Mouse (Mus musculus): ENCODE data around the gene Gramd1a. TPM values are rescaled to one million over a fixed set of nuclear protein-coding genes. Genes with fewer than 3 reads are reported as not detected.

The Gramd1a gene
- polyA plus RNA-seq, 1 experiment from 2014 or later: 41.4 TPM

GRCm38 (mm10) chr7:31118486-31118885 lies 37.2 kb downstream of the Gramd1a start:
- peak overlapping the region; percentile 68 for H3K27ac ChIP-seq
- H3K36me3 ChIP-seq: no peaks in the 10 kb centered on the region
- H3K4me2 ChIP-seq: no peak overlapping the region
- no peaks in the 10 kb centered on the region for H3K9me3 ChIP-seq (replicated peaks)
- H3K4me1 ChIP-seq (replicated peaks): peaks cover 29% of the 10 kb centered on the region
- H3K4me3 ChIP-seq: no peak overlapping the region
- H3K9ac ChIP-seq: no peak overlapping the region
- no peaks in the 10 kb centered on the region for H3K27me3 ChIP-seq
- ATAC-seq (replicated peaks; ENCODE audit: insufficient number of reproducible peaks, insufficient read depth, low FRiP score, low read depth): peak; percentile 9; the same call in 1 of the 2 replicates
- 54% methylated on average over 7 of the region's 7 CpGs for WGBS

- H3K4me1 ChIP-seq (replicated peaks): peaks cover 29% of the 10 kb centered on the region
- H3K27ac ChIP-seq: no peak overlapping the region
- H3K4me3 ChIP-seq: no peak overlapping the region
- H3K4me2 ChIP-seq: no peak overlapping the region
- WGBS: 85% methylated on average over 11 of the region's 11 CpGs
- no peaks in the 10 kb centered on the region for H3K27me3 ChIP-seq
- no peaks in the 10 kb centered on the region for H3K9me3 ChIP-seq (replicated peaks)
- no peak for ATAC-seq (replicated peaks; ENCODE audit: insufficient number of reproducible peaks, insufficient read depth, low FRiP score, low read depth)
- H3K36me3 ChIP-seq: no peaks in the 10 kb centered on the region
- no peak overlapping the region for H3K9ac ChIP-seq
Measured at GRCm38 (mm10) chr7:31117465-31117864, 38.2 kb downstream of the Gramd1a start.

- Histone ChIP-seq H3K9ac (no peak overlapping the region), H3K27me3 (no peaks in the 10 kb centered on the region), H3K4me3 (no peak overlapping the region), H3K27ac (no peak overlapping the region), H3K9me3 (replicated peaks) (no peaks in the 10 kb centered on the region), H3K4me1 (replicated peaks) (peaks cover 29% of the 10 kb centered on the region), H3K4me2 (no peak overlapping the region), H3K36me3 (no peaks in the 10 kb centered on the region)
- WGBS: 56% methylated on average over 12 of the region's 16 CpGs
- 0 out of 2 replicates have a peak, but pooled peaks have one; percentile 15 for ATAC-seq (replicated peaks; ENCODE audit: insufficient number of reproducible peaks, insufficient read depth, low FRiP score, low read depth)
Measured at GRCm38 (mm10) chr7:31116721-31117145, 39.0 kb downstream of the Gramd1a start.

- WGBS: 13% methylated on average over 17 of the region's 17 CpGs
- H3K9me3 ChIP-seq (replicated peaks): no peaks in the 10 kb centered on the region
- no peaks in the 10 kb centered on the region for H3K27me3 ChIP-seq
- peak overlapping the region; percentile 61 for H3K27ac ChIP-seq
- H3K4me1 ChIP-seq (replicated peaks): peaks cover 34% of the 10 kb centered on the region
- no peak overlapping the region; the same call in 1 of the 2 replicates for H3K9ac ChIP-seq
- peak; percentile 71 for ATAC-seq (replicated peaks; ENCODE audit: insufficient number of reproducible peaks, insufficient read depth, low FRiP score, low read depth)
- no peak overlapping the region for H3K4me3 ChIP-seq
- no peaks in the 10 kb centered on the region for H3K36me3 ChIP-seq
- peak overlapping the region; percentile 15 for H3K4me2 ChIP-seq
Measured at GRCm38 (mm10) chr7:31115587-31116043, 40.1 kb downstream of the Gramd1a start.

- Histone ChIP-seq H3K4me2 (peak within 1 kb of the TSS; percentile 15), H3K4me1 (replicated peaks) (peaks cover 34% of the 10 kb centered on the region), H3K27ac (peak within 1 kb of the TSS; percentile 61), H3K27me3 (no peaks in the 10 kb centered on the region), H3K9me3 (replicated peaks) (no peaks in the 10 kb centered on the region), H3K9ac (peak within 1 kb of the TSS; percentile 25; the same call in 1 of the 2 replicates), H3K4me3 (no peak within 1 kb of the TSS), H3K36me3 (no peaks in the 10 kb centered on the region)
- ATAC-seq (replicated peaks; ENCODE audit: insufficient number of reproducible peaks, insufficient read depth, low FRiP score, low read depth): no peak
- WGBS: 19% methylated on average over 12 of the region's 15 CpGs
Measured at GRCm38 (mm10) chr7:31115182-31115581, 40.5 kb downstream of the Gramd1a start, which contains the start of gene Hpn. Gene Hpn (minus strand): TSS chr7:31115290.

- Histone ChIP-seq H3K27ac (0 out of 2 replicates have a peak overlapping the region, but pooled peaks have one; percentile 61), H3K9ac (0 out of 2 replicates have a peak overlapping the region, but pooled peaks have one; percentile 25), H3K4me2 (peak overlapping the region; percentile 15; the same call in 1 of the 2 replicates), H3K27me3 (no peaks in the 10 kb centered on the region), H3K4me1 (replicated peaks) (peaks cover 36% of the 10 kb centered on the region), H3K36me3 (no peaks in the 10 kb centered on the region), H3K4me3 (no peak overlapping the region), H3K9me3 (replicated peaks) (no peaks in the 10 kb centered on the region)
- 64% methylated on average over 10 of the region's 10 CpGs for WGBS
- no peak for ATAC-seq (replicated peaks; ENCODE audit: insufficient number of reproducible peaks, insufficient read depth, low FRiP score, low read depth)
Measured at GRCm38 (mm10) chr7:31114646-31115045, 41.0 kb downstream of the Gramd1a start.

GRCm38 (mm10) chr7:31113800-31114199 lies 41.9 kb downstream of the Gramd1a start:
- H3K27me3 ChIP-seq: no peaks in the 10 kb centered on the region
- no peak overlapping the region for H3K9ac ChIP-seq
- H3K4me3 ChIP-seq: no peak overlapping the region
- WGBS: 81% methylated on average over 6 of the region's 6 CpGs
- H3K4me1 ChIP-seq (replicated peaks): peaks cover 43% of the 10 kb centered on the region
- no peaks in the 10 kb centered on the region for H3K9me3 ChIP-seq (replicated peaks)
- no peak overlapping the region for H3K4me2 ChIP-seq
- ATAC-seq (replicated peaks; ENCODE audit: insufficient number of reproducible peaks, insufficient read depth, low FRiP score, low read depth): no peak
- H3K36me3 ChIP-seq: no peaks in the 10 kb centered on the region
- H3K27ac ChIP-seq: no peak overlapping the region

- Histone ChIP-seq H3K4me2 (no peak overlapping the region), H3K27ac (peak overlapping the region; percentile 37; the same call in 1 of the 2 replicates), H3K4me3 (no peak overlapping the region), H3K27me3 (no peaks in the 10 kb centered on the region), H3K36me3 (no peaks in the 10 kb centered on the region), H3K9me3 (replicated peaks) (no peaks in the 10 kb centered on the region), H3K4me1 (replicated peaks) (peaks cover 39% of the 10 kb centered on the region), H3K9ac (no peak overlapping the region)
- no peak for ATAC-seq (replicated peaks; ENCODE audit: insufficient number of reproducible peaks, insufficient read depth, low FRiP score, low read depth)
- 42% methylated on average over 4 of the region's 4 CpGs for WGBS
Measured at GRCm38 (mm10) chr7:31112036-31112435, 43.7 kb downstream of the Gramd1a start.

- no peaks in the 10 kb centered on the region for H3K9me3 ChIP-seq (replicated peaks)
- H3K4me3 ChIP-seq: no peak overlapping the region
- H3K27ac ChIP-seq: no peak overlapping the region
- H3K36me3 ChIP-seq: no peaks in the 10 kb centered on the region
- no peak overlapping the region for H3K9ac ChIP-seq
- ATAC-seq (replicated peaks; ENCODE audit: insufficient number of reproducible peaks, insufficient read depth, low FRiP score, low read depth): no peak
- peaks cover 32% of the 10 kb centered on the region for H3K4me1 ChIP-seq (replicated peaks)
- no peak overlapping the region for H3K4me2 ChIP-seq
- 71% methylated on average over 15 of the region's 15 CpGs for WGBS
- H3K27me3 ChIP-seq: no peaks in the 10 kb centered on the region
Measured at GRCm38 (mm10) chr7:31110861-31111385, 44.8 kb downstream of the Gramd1a start.

- Histone ChIP-seq H3K36me3 (no peaks in the 10 kb centered on the region), H3K4me3 (no peak overlapping the region), H3K4me1 (replicated peaks) (peaks cover 28% of the 10 kb centered on the region), H3K27me3 (no peaks in the 10 kb centered on the region), H3K9me3 (replicated peaks) (no peaks in the 10 kb centered on the region), H3K27ac (no peak overlapping the region), H3K4me2 (no peak overlapping the region), H3K9ac (no peak overlapping the region)
- no peak for ATAC-seq (replicated peaks; ENCODE audit: insufficient number of reproducible peaks, insufficient read depth, low FRiP score, low read depth)
- WGBS: 82% methylated on average over 5 of the region's 5 CpGs
Measured at GRCm38 (mm10) chr7:31109796-31110195, 45.9 kb downstream of the Gramd1a start.

- Histone ChIP-seq H3K9ac (no peak overlapping the region), H3K4me3 (no peak overlapping the region), H3K27ac (no peak overlapping the region), H3K4me2 (no peak overlapping the region), H3K4me1 (replicated peaks) (peaks cover 27% of the 10 kb centered on the region), H3K9me3 (replicated peaks) (no peaks in the 10 kb centered on the region), H3K36me3 (no peaks in the 10 kb centered on the region), H3K27me3 (0 out of 2 replicates have a peak, but pooled peaks cover 2% of the 10 kb centered on the region)
- 31% methylated on average over 6 of the region's 7 CpGs for WGBS
- ATAC-seq (replicated peaks; ENCODE audit: insufficient number of reproducible peaks, insufficient read depth, low FRiP score, low read depth): peak; percentile 51
Measured at GRCm38 (mm10) chr7:31109091-31109490, 46.6 kb downstream of the Gramd1a start.

- no peak overlapping the region for H3K9ac ChIP-seq
- no peak for ATAC-seq (replicated peaks; ENCODE audit: insufficient number of reproducible peaks, insufficient read depth, low FRiP score, low read depth)
- no peak overlapping the region for H3K4me3 ChIP-seq
- WGBS: 87% methylated on average over 11 of the region's 11 CpGs
- H3K4me2 ChIP-seq: no peak overlapping the region
- no peaks in the 10 kb centered on the region for H3K36me3 ChIP-seq
- H3K4me1 ChIP-seq (replicated peaks): peaks cover 27% of the 10 kb centered on the region
- no peaks in the 10 kb centered on the region for H3K9me3 ChIP-seq (replicated peaks)
- peaks cover 13% of the 10 kb centered on the region; the same call in 1 of the 2 replicates for H3K27me3 ChIP-seq
- no peak overlapping the region for H3K27ac ChIP-seq
Measured at GRCm38 (mm10) chr7:31107781-31108180, 47.9 kb downstream of the Gramd1a start.

Data from heart, embryonic 15.5 days (tissue).